Mouse (Mus musculus) olfactory bulb, adult 2 months (tissue): Measurements from ENCODE around the gene She. TPM values are rescaled to one million over a fixed set of nuclear protein-coding genes. Genes with fewer than 3 reads are reported as not detected.

ENCODE experiments used
- H3K27ac ChIP-seq: fragments of 200-500 bp; 2 replicates; pipeline ENCODE4 v1.5.1; 2012; ENCODE audit warnings: low read depth, low read length; ENCODE audit not compliant: insufficient read depth
- H3K4me1 ChIP-seq: fragments of 200-500 bp; 2 replicates; pipeline ENCODE4 v1.6.1; 2012; ENCODE audit warnings: low read length; ENCODE audit not compliant: control insufficient read depth, insufficient read depth
- H3K4me3 ChIP-seq: fragments of 200-500 bp; 2 replicates; pipeline ENCODE4 v1.5.1; 2012; ENCODE audit warnings: mild to moderate bottlenecking, low read depth, low read length, moderate library complexity; ENCODE audit not compliant: insufficient read depth
- CTCF ChIP-seq: fragments of 200-500 bp; IDR thresholded peaks from 2 replicates; pipeline ENCODE4 v1.5.1; 2012; ENCODE audit warnings: low read depth, mild to moderate bottlenecking, low read length, moderate library complexity; ENCODE audit not compliant: insufficient read depth
- POLR2A ChIP-seq: fragments of 200-500 bp; IDR thresholded peaks from 2 replicates; pipeline ENCODE4 v1.6.1; 2012; ENCODE audit warnings: mild to moderate bottlenecking, low read depth, low read length, moderate library complexity; ENCODE audit not compliant: insufficient read depth
- WGBS: fragments of 180-500 bp; shearing (Covaris S2); methylation state at CpG from one replicate; pipeline ENCODE4 v1.1.7; 2018; 5-methylcytosine and 5-hydroxymethylcytosine counted together
- polyA plus RNA-seq: library from polyadenylated mRNA; stranded (reverse); fragments of >200 nt; gene quantifications from 2 replicates; pipeline ENCODE4 v1.2.4, GENCODE M21; 2012; ENCODE audit warnings: low replicate concordance; ENCODE audit not compliant: missing spikeins, insufficient read depth, insufficient read length

The She gene
- polyA plus RNA-seq, 1 experiment = not detected

- no peak overlapping the region for H3K27ac ChIP-seq
- 77% methylated on average over 5 of the region's 5 CpGs for WGBS
- H3K4me3 ChIP-seq = no peak overlapping the region
- TF ChIP-seq CTCF (no peak), POLR2A (no peak)
- H3K4me1 ChIP-seq = no peaks in the 10 kb centered on the region; the same call in 1 of the 2 replicates
Observed at GRCm38 (mm10) chr3:89880036-89880851, 49.1 kb downstream of the She start.

GRCm38 (mm10) chr3:89882556-89883181 lies 51.5 kb downstream of the She start:
- whole genome bisulfite sequencing = 70% methylated on average over 8 of the region's 8 CpGs
- Histone ChIP-seq H3K27ac (no peak overlapping the region), H3K4me3 (no peak overlapping the region), H3K4me1 (no peaks in the 10 kb centered on the region; the same call in 1 of the 2 replicates)
- TF ChIP-seq POLR2A (no peak), CTCF (no peak)

- TF ChIP-seq CTCF (no peak), POLR2A (no peak)
- Histone ChIP-seq H3K4me1 (no peaks in the 10 kb centered on the region; the same call in 1 of the 2 replicates), H3K27ac (no peak overlapping the region), H3K4me3 (no peak overlapping the region)
- WGBS = 85% methylated on average over 4 of the region's 4 CpGs
Observed at GRCm38 (mm10) chr3:89883582-89884041, 52.4 kb downstream of the She start.

- Histone ChIP-seq H3K27ac (no peak overlapping the region), H3K4me3 (no peak overlapping the region), H3K4me1 (no peaks in the 10 kb centered on the region)
- TF ChIP-seq CTCF (no peak), POLR2A (no peak)
- 96% methylated on average over 11 of the region's 11 CpGs for WGBS
Observed at GRCm38 (mm10) chr3:89885766-89886165, 54.6 kb downstream of the She start.

- Histone ChIP-seq H3K4me3 (no peak overlapping the region), H3K4me1 (no peaks in the 10 kb centered on the region), H3K27ac (no peak overlapping the region)
- TF ChIP-seq CTCF (no peak), POLR2A (no peak)
- WGBS = 93% methylated on average over 7 of the region's 7 CpGs
Observed at GRCm38 (mm10) chr3:89887582-89888230, 56.5 kb downstream of the She start.

- Histone ChIP-seq H3K4me3 (no peak overlapping the region), H3K27ac (no peak overlapping the region), H3K4me1 (no peaks in the 10 kb centered on the region)
- WGBS = 70% methylated on average over 8 of the region's 8 CpGs
- TF ChIP-seq POLR2A (no peak), CTCF (no peak)
Observed at GRCm38 (mm10) chr3:89889841-89890430, 58.8 kb downstream of the She start.

GRCm38 (mm10) chr3:89891696-89892095 lies 60.5 kb downstream of the She start:
- no peak for TF ChIP-seq CTCF
- Histone ChIP-seq H3K4me1 (peaks cover 7% of the 10 kb centered on the region; the same call in 1 of the 2 replicates), H3K4me3 (no peak overlapping the region), H3K27ac (no peak overlapping the region)

GRCm38 (mm10) chr3:89892517-89893106 lies 61.4 kb downstream of the She start:
- 77% methylated on average over 5 of the region's 5 CpGs for WGBS

GRCm38 (mm10) chr3:89896571-89896970 lies 65.4 kb downstream of the She start:
- H3K4me3 ChIP-seq = no peak overlapping the region
- H3K27ac ChIP-seq = no peak overlapping the region
- 41% methylated on average over 5 of the region's 5 CpGs for WGBS
- no peak for TF ChIP-seq CTCF
- TF ChIP-seq POLR2A = no peak
- H3K4me1 ChIP-seq = peaks cover 7% of the 10 kb centered on the region; the same call in 1 of the 2 replicates

More at GRCm38 (mm10) chr3:89892517-89893106, 61.4 kb downstream of the She start:
- TF ChIP-seq POLR2A = no peak
- TF ChIP-seq CTCF = no peak
- H3K4me3 ChIP-seq = no peak overlapping the region
- H3K4me1 ChIP-seq = peaks cover 7% of the 10 kb centered on the region; the same call in 1 of the 2 replicates
- no peak overlapping the region for H3K27ac ChIP-seq
